In the genomic region with DNA sequence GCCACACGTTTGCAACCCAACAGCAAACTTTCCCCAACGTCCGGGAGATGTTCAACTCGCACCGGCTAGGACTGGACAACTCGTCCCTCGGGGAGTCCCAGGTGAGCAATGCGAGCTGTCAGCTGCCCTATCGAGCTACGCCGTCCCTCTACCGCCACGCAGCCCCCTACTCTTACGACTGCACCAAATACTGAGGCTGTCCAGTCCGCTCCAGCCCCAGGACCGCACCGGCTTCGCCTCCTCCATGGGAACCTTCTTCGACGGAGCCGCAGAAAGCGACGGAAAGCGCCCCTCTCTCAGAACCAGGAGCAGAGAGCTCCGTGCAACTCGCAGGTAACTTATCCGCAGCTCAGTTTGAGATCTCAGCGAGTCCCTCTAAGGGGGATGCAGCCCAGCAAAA, we compare ENCODE assay signal across 10 mouse cellular contexts. TPM values are rescaled to one million over a fixed set of nuclear protein-coding genes. Genes with fewer than 3 reads are reported as not detected.
A peak's percentile ranks its signal among the peaks of the same experiment; 100 is the strongest.
DNase-seq lines count a peak whose midpoint lies in the region; ATAC-seq lines count a peak whose summit lies in the region.
"Had no signal": no experiment of that assay in that cellular context is flagged by ENCODE, and none has a peak within 500 bp of the region (broad histone marks: within the 10 kb centered on the region; RNA-seq: fewer than 3 reads in every experiment).

No protein-coding gene starts in this region.

- peaks cover 48% of the 10 kb centered on the region for H3K4me1 ChIP-seq in heart, embryonic 13.5 days
- H3K4me1 ChIP-seq in forebrain, embryonic 16.5 days (replicated peaks; ENCODE audit: control insufficient read depth, insufficient read depth, low read length): peaks cover 13% of the 10 kb centered on the region
- peaks cover 8% of the 10 kb centered on the region; the same call in 1 of the 2 replicates for H3K4me1 ChIP-seq in liver, embryonic 13.5 days (replicated peaks)

- peak overlapping the region; percentile 97 for H3K27ac ChIP-seq in heart, embryonic 13.5 days (replicated peaks)
- H3K27ac ChIP-seq in forebrain, embryonic 16.5 days (ENCODE audit: low read length): no peak overlapping the region
- no peak overlapping the region for H3K27ac ChIP-seq in liver, embryonic 13.5 days
- H3K27ac ChIP-seq: macrophage had no signal

- no peak for ATAC-seq in heart, embryonic 13.5 days (ENCODE audit: extremely low read depth, insufficient number of reproducible peaks, low FRiP score, low TSS enrichment)
- ATAC-seq in forebrain, embryonic 16.5 days: no peak
- ATAC-seq in liver, embryonic 13.5 days (ENCODE audit: low read depth): no peak
- ATAC-seq: CD4-positive, CD25-positive, alpha-beta regulatory T cell, adult 4 months had no signal

- peak overlapping the region; percentile 91 for H3K4me2 ChIP-seq in heart, embryonic 13.5 days
- no peak overlapping the region for H3K4me2 ChIP-seq in forebrain, embryonic 16.5 days (ENCODE audit: low read length)
- H3K4me2 ChIP-seq in liver, embryonic 13.5 days: peak overlapping the region; percentile 67; the same call in 1 of the 2 replicates

- H3K9me3 ChIP-seq in heart, embryonic 13.5 days: no peaks in the 10 kb centered on the region
- peaks cover 3% of the 10 kb centered on the region; the same call in 1 of the 2 replicates for H3K9me3 ChIP-seq in forebrain, embryonic 16.5 days (ENCODE audit: control insufficient read depth, low read length)
- no peaks in the 10 kb centered on the region for H3K9me3 ChIP-seq in liver, embryonic 13.5 days (replicated peaks)

- WGBS in heart, embryonic 13.5 days: under 1% methylated on average over 28 of the region's 28 CpGs
- WGBS in forebrain, embryonic 16.5 days: under 1% methylated on average over 28 of the region's 28 CpGs
- WGBS in liver, embryonic 13.5 days (ENCODE audit: insufficient replicate concordance): 2% methylated on average over 28 of the region's 28 CpGs

- peaks cover 12% of the 10 kb centered on the region; the same call in 1 of the 2 replicates for H3K36me3 ChIP-seq in heart, embryonic 13.5 days
- no peaks in the 10 kb centered on the region for H3K36me3 ChIP-seq in forebrain, embryonic 16.5 days (ENCODE audit: control insufficient read depth, insufficient read depth)
- no peaks in the 10 kb centered on the region for H3K36me3 ChIP-seq in liver, embryonic 13.5 days

- peaks cover 93% of the 10 kb centered on the region for H3K27me3 ChIP-seq in heart, embryonic 13.5 days (replicated peaks)
- H3K27me3 ChIP-seq in forebrain, embryonic 16.5 days (replicated peaks; ENCODE audit: control insufficient read depth, insufficient read depth, low read length): peaks cover 90% of the 10 kb centered on the region
- H3K27me3 ChIP-seq in liver, embryonic 13.5 days: peaks cover 100% of the 10 kb centered on the region

- H3K4me3 ChIP-seq in heart, embryonic 13.5 days: peak overlapping the region; percentile 77
- H3K4me3 ChIP-seq in forebrain, embryonic 16.5 days (replicated peaks; ENCODE audit: low read length): peak overlapping the region; percentile 35
- H3K4me3 ChIP-seq in liver, embryonic 13.5 days (replicated peaks): peak overlapping the region; percentile 53

- no peak for DNase-seq in heart, adult 11 months
- peak; percentile 48 for DNase-seq in ES-CJ7 (ENCODE audit: low read depth, low spot score)
- DNase-seq in liver, embryonic 13.5 days: no peak
- no peak for DNase-seq in layer of hippocampus, postnatal 14 days (ENCODE audit: low spot score in 2 of 2)
- no peak for DNase-seq in layer of hippocampus, adult 9-11 months
- no peak for DNase-seq in ovary, adult 18-20 months (ENCODE audit: low spot score)

- H3K9ac ChIP-seq in heart, embryonic 13.5 days: peak overlapping the region; percentile 90
- no peak overlapping the region for H3K9ac ChIP-seq in forebrain, embryonic 16.5 days (replicated peaks; ENCODE audit: low read depth, low read length)
- H3K9ac ChIP-seq in liver, embryonic 13.5 days: no peak overlapping the region; the same call in 1 of the 2 replicates

RNA-seq across cellular contexts. Expression of a gene that starts 1.9 kb away (rescaled TPM):
- polyA plus RNA-seq in heart, embryonic 13.5 days (2015; fragmentation: Nextera tagmentation; extraction: Ambion mirVana): 6.8 and 7.4 TPM in 2 replicates
- polyA plus RNA-seq in forebrain, embryonic 16.5 days (2015; fragmentation: Nextera tagmentation; extraction: Ambion mirVana): 1.7 and 2.5 TPM in 2 replicates
- polyA plus RNA-seq in liver, embryonic 13.5 days (2015; fragmentation: Nextera tagmentation; extraction: Ambion mirVana): 0.14 and 0.22 TPM in 2 replicates
- 1 to 10 TPM in 1 of 2 experiments, under 1 TPM in 1; 0.95 to 1.6 TPM for total RNA-seq in layer of hippocampus, postnatal 14 days (2021)
- polyA plus RNA-seq: CD4-positive, CD25-positive, alpha-beta regulatory T cell, adult 4 months; macrophage had no signal

RNA-seq across cellular contexts. Expression of a gene that starts 9.7 kb away (rescaled TPM):
- 35.3 and 42.8 TPM in 2 replicates for polyA plus RNA-seq in heart, embryonic 13.5 days (2015; fragmentation: Nextera tagmentation; extraction: Ambion mirVana)
- 51.8 and 60.0 TPM in 2 replicates for polyA plus RNA-seq in forebrain, embryonic 16.5 days (2015; fragmentation: Nextera tagmentation; extraction: Ambion mirVana)
- 25.6 and 26.9 TPM in 2 replicates for polyA plus RNA-seq in liver, embryonic 13.5 days (2015; fragmentation: Nextera tagmentation; extraction: Ambion mirVana)
- total RNA-seq in layer of hippocampus, postnatal 14 days (2021): 10 to 100 TPM; 35.6 to 35.9 TPM

RNA-seq across cellular contexts. Expression of a gene that starts 9.8 kb away (rescaled TPM):
- 0.52 and 0.64 TPM in 2 replicates for polyA plus RNA-seq in heart, embryonic 13.5 days (2015; fragmentation: Nextera tagmentation; extraction: Ambion mirVana)
- 0.15 TPM in 1 of 2 replicates, not detected in the other for polyA plus RNA-seq in forebrain, embryonic 16.5 days (2015; fragmentation: Nextera tagmentation; extraction: Ambion mirVana)
- 0.13 and 0.14 TPM in 2 replicates for polyA plus RNA-seq in liver, embryonic 13.5 days (2015; fragmentation: Nextera tagmentation; extraction: Ambion mirVana)
- not detected for total RNA-seq in layer of hippocampus, postnatal 14 days (2021)
- polyA plus RNA-seq: CD4-positive, CD25-positive, alpha-beta regulatory T cell, adult 4 months; macrophage had no signal

RNA-seq across cellular contexts. Expression of a gene that starts 33.7 kb away (rescaled TPM):
- polyA plus RNA-seq in heart, embryonic 13.5 days (2015; fragmentation: Nextera tagmentation; extraction: Ambion mirVana): 7.7 and 9.5 TPM in 2 replicates
- 0.91 and 1.1 TPM in 2 replicates for polyA plus RNA-seq in forebrain, embryonic 16.5 days (2015; fragmentation: Nextera tagmentation; extraction: Ambion mirVana)
- 5.6 and 5.9 TPM in 2 replicates for polyA plus RNA-seq in liver, embryonic 13.5 days (2015; fragmentation: Nextera tagmentation; extraction: Ambion mirVana)
- total RNA-seq in layer of hippocampus, postnatal 14 days (2021): 1 to 10 TPM in 1 of 2 experiments, under 1 TPM in 1; 0.92 to 1.5 TPM
